In genomic region chr5:64541765-64542164, GRCm38 (mm10) we compare ENCODE assay signal across 19 mouse cellular contexts.
DNase-seq lines count a peak whose midpoint lies in the region; ATAC-seq and TF ChIP-seq lines count a peak whose summit lies in the region.
"Had no signal": no experiment of that assay in that cellular context is flagged by ENCODE, and none has a peak within 500 bp of the region (broad histone marks: within the 10 kb centered on the region; RNA-seq: fewer than 3 reads in every experiment).

No protein-coding gene starts in this region.

- ATAC-seq in intestine, embryonic 15.5 days: 0 out of 2 replicates have a peak, but pooled peaks have one; percentile 28
- no peak for ATAC-seq in intestine, postnatal 0 days
- 0 out of 2 replicates have a peak, but pooled peaks have one; percentile 52 for ATAC-seq in limb, embryonic 15.5 days (ENCODE audit: insufficient number of reproducible peaks, low FRiP score, low TSS enrichment, low read depth)
- ATAC-seq in midbrain, embryonic 13.5 days: no peak
- ATAC-seq: activated CD4-positive, CD25-positive, alpha-beta regulatory T cell, adult 4 months; inflammation-experienced regulatory T-cells, adult 6 months had no signal

- no peak for TF ChIP-seq CTCF in intestine, postnatal 0 days (IDR thresholded peaks at IDR 0.05; ENCODE audit: low read depth)

- no peak overlapping the region for H3K27ac ChIP-seq in intestine, embryonic 15.5 days
- H3K27ac ChIP-seq in intestine, postnatal 0 days (ENCODE audit: low read depth, low read length): no peak overlapping the region
- no peak overlapping the region for H3K27ac ChIP-seq in ES-E14 (ENCODE audit: insufficient read depth, low read depth, low read length, poor library complexity, severe bottlenecking)
- H3K27ac ChIP-seq in limb, embryonic 15.5 days: no peak overlapping the region
- H3K27ac ChIP-seq in midbrain, embryonic 13.5 days: no peak overlapping the region
- H3K27ac ChIP-seq: embryonic facial prominence, embryonic 13.5 days; hindbrain, embryonic 10.5 days; kidney, embryonic 15.5 days; left cerebral cortex, adult 2 months; macrophage; midbrain, embryonic 12.5 days had no signal

- H3K9ac ChIP-seq in intestine, embryonic 15.5 days: no peak overlapping the region
- no peak overlapping the region for H3K9ac ChIP-seq in intestine, postnatal 0 days (ENCODE audit: low read depth, low read length)
- no peak overlapping the region for H3K9ac ChIP-seq in ES-E14 (ENCODE audit: insufficient read depth, low read depth, low read length, poor library complexity, severe bottlenecking)
- H3K9ac ChIP-seq in limb, embryonic 15.5 days: no peak overlapping the region
- H3K9ac ChIP-seq in midbrain, embryonic 13.5 days (replicated peaks): no peak overlapping the region
- H3K9ac ChIP-seq: embryonic facial prominence, embryonic 13.5 days; kidney, embryonic 15.5 days; midbrain, embryonic 12.5 days had no signal

- DNase-seq in ES-E14 (ENCODE audit: low read depth, low spot score) (peak; percentile 2), R1 (ENCODE audit: low read depth, low spot score) (peak; percentile 83)
- DNase-seq in adrenal gland, adult 8-10 months: no peak
- DNase-seq: cerebellum, adult 9-10 months; liver; lung, adult 2 months; spleen, adult 18-20 months had no signal

- in situ Hi-C loops in ES-E14 (cut with MboI; ENCODE audit: low sequenced_read_pairs in 2 of 2, unreplicated experiment in 2 of 2): no loop called here

- H3K4me3 ChIP-seq in intestine, embryonic 15.5 days (replicated peaks): no peak overlapping the region
- no peak overlapping the region for H3K4me3 ChIP-seq in intestine, postnatal 0 days (ENCODE audit: low read depth, low read length)
- no peak overlapping the region for H3K4me3 ChIP-seq in ES-E14 (ENCODE audit: insufficient read depth in 1 of 2, low read depth in 1 of 2, low read length in 2 of 2, poor library complexity in 1 of 2, severe bottlenecking in 1 of 2)
- H3K4me3 ChIP-seq in limb, embryonic 15.5 days: no peak overlapping the region
- no peak overlapping the region for H3K4me3 ChIP-seq in midbrain, embryonic 13.5 days (replicated peaks)
- H3K4me3 ChIP-seq: embryonic facial prominence, embryonic 13.5 days; hindbrain, embryonic 10.5 days; kidney, embryonic 15.5 days; left cerebral cortex, adult 2 months; midbrain, embryonic 12.5 days had no signal

- 0 out of 2 replicates have a peak, but pooled peaks cover 3% of the 10 kb centered on the region for H3K4me1 ChIP-seq in intestine, embryonic 15.5 days (replicated peaks)
- peaks cover 9% of the 10 kb centered on the region for H3K4me1 ChIP-seq in intestine, postnatal 0 days (replicated peaks; ENCODE audit: control insufficient read depth, insufficient read depth, low read length)
- no peaks in the 10 kb centered on the region for H3K4me1 ChIP-seq in ES-E14 (ENCODE audit: control insufficient read depth in 2 of 2, insufficient read depth in 2 of 2, low read length in 2 of 2, poor library complexity in 1 of 2)
- no peaks in the 10 kb centered on the region for H3K4me1 ChIP-seq in limb, embryonic 15.5 days
- H3K4me1 ChIP-seq in midbrain, embryonic 13.5 days (replicated peaks): 0 out of 2 replicates have a peak, but pooled peaks cover 3% of the 10 kb centered on the region
- H3K4me1 ChIP-seq: midbrain, embryonic 12.5 days had no signal

- H3K4me2 ChIP-seq in intestine, embryonic 15.5 days (replicated peaks): no peak overlapping the region
- no peak overlapping the region for H3K4me2 ChIP-seq in intestine, postnatal 0 days (replicated peaks; ENCODE audit: low read depth)
- no peak overlapping the region for H3K4me2 ChIP-seq in limb, embryonic 15.5 days
- no peak overlapping the region for H3K4me2 ChIP-seq in midbrain, embryonic 13.5 days (replicated peaks)
- H3K4me2 ChIP-seq: embryonic facial prominence, embryonic 13.5 days; kidney, embryonic 15.5 days; midbrain, embryonic 12.5 days had no signal

- H3K9me3 ChIP-seq in intestine, embryonic 15.5 days: no peaks in the 10 kb centered on the region
- H3K9me3 ChIP-seq in intestine, postnatal 0 days (ENCODE audit: control insufficient read depth): 0 out of 2 replicates have a peak, but pooled peaks cover 4% of the 10 kb centered on the region
- peaks cover 2% of the 10 kb centered on the region for H3K9me3 ChIP-seq in ES-E14 (ENCODE audit: control insufficient read depth, insufficient read depth, low read depth, low read length)
- H3K9me3 ChIP-seq in limb, embryonic 15.5 days: no peaks in the 10 kb centered on the region
- no peaks in the 10 kb centered on the region for H3K9me3 ChIP-seq in midbrain, embryonic 13.5 days
- H3K9me3 ChIP-seq: embryonic facial prominence, embryonic 13.5 days had no signal

- H3K36me3 ChIP-seq in intestine, embryonic 15.5 days: no peaks in the 10 kb centered on the region
- no peaks in the 10 kb centered on the region for H3K36me3 ChIP-seq in intestine, postnatal 0 days (ENCODE audit: control insufficient read depth, insufficient read depth)
- no peaks in the 10 kb centered on the region for H3K36me3 ChIP-seq in ES-E14 (ENCODE audit: control insufficient read depth, insufficient read depth, low read length, poor library complexity, severe bottlenecking)
- no peaks in the 10 kb centered on the region for H3K36me3 ChIP-seq in limb, embryonic 15.5 days
- no peaks in the 10 kb centered on the region for H3K36me3 ChIP-seq in midbrain, embryonic 13.5 days
- H3K36me3 ChIP-seq: embryonic facial prominence, embryonic 13.5 days; kidney, embryonic 15.5 days; midbrain, embryonic 12.5 days had no signal

- H3K27me3 ChIP-seq in intestine, embryonic 15.5 days (replicated peaks): no peaks in the 10 kb centered on the region
- no peaks in the 10 kb centered on the region for H3K27me3 ChIP-seq in intestine, postnatal 0 days (replicated peaks; ENCODE audit: control insufficient read depth, insufficient read depth, low read length)
- H3K27me3 ChIP-seq in limb, embryonic 15.5 days: no peaks in the 10 kb centered on the region
- no peaks in the 10 kb centered on the region for H3K27me3 ChIP-seq in midbrain, embryonic 13.5 days
- H3K27me3 ChIP-seq: embryonic facial prominence, embryonic 13.5 days; kidney, embryonic 15.5 days; midbrain, embryonic 12.5 days had no signal

TF ChIP-seq in ES-E14, 5 proteins besides CTCF, POLR2A, EP300 and RAD21:
- no peak for TF ChIP-seq CHD2 (IDR thresholded peaks at IDR 0.05; ENCODE audit: low read depth, low read length)
- no peak for TF ChIP-seq ZNF384 (IDR thresholded peaks at IDR 0.05; ENCODE audit: low read depth, low read length)
- no peak for TF ChIP-seq MAFK (IDR thresholded peaks at IDR 0.05; ENCODE audit: insufficient read depth, low read depth, low read length)
- TF ChIP-seq ZC3H11A (IDR thresholded peaks at IDR 0.05; ENCODE audit: borderline replicate concordance, low read depth, low read length): no peak
- no peak for TF ChIP-seq HCFC1 (IDR thresholded peaks at IDR 0.05; ENCODE audit: borderline replicate concordance, insufficient read depth, low read length)

Comparison
In these comparisons a context has a peak if more than half of its experiments do, and no peak if none do; other contexts are left out.
1. ATAC-seq: peak in intestine, embryonic 15.5 days (single experiment) and limb, embryonic 15.5 days (single experiment); none in intestine, postnatal 0 days (single experiment) and midbrain, embryonic 13.5 days (single experiment).